Mouse (Mus musculus) B cell, adult 2 months (primary cell): Measurements from ENCODE around the gene Ptprs.

ENCODE experiments used
- DNase-seq, 2 experiments: peaks; one replicate each; pipeline ENCODE4 v3.0.0; 2022

The Ptprs gene

GRCm38 (mm10) chr17:56372109-56372508 lies 104.2 kb downstream of the Ptprs start:
- DNase-seq, result no peak

GRCm38 (mm10) chr17:56371029-56371660 lies 105.1 kb downstream of the Ptprs start:
- no peak for DNase-seq

DNA sequence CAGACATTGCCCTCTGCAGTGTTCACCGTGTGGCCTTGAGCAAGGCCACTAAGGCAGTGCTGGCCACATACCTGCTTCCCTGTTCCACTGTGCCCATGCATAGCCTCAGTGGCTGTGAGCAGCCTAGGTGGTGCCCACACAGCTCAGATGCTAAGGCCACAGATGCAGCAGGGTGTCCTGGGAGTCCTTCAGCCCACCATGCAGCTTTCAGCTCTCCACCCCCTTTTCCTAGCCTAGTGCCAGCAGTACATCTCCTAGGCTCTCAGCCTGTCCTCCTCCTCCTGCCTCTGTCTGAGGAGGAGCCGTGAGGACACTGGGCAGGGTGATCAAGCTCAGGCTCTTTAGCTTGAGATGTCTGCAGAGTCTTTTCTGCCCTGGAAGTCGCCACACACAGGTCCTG lies 106.2 kb downstream of the Ptprs start:
- DNase-seq, result no peak

DNA sequence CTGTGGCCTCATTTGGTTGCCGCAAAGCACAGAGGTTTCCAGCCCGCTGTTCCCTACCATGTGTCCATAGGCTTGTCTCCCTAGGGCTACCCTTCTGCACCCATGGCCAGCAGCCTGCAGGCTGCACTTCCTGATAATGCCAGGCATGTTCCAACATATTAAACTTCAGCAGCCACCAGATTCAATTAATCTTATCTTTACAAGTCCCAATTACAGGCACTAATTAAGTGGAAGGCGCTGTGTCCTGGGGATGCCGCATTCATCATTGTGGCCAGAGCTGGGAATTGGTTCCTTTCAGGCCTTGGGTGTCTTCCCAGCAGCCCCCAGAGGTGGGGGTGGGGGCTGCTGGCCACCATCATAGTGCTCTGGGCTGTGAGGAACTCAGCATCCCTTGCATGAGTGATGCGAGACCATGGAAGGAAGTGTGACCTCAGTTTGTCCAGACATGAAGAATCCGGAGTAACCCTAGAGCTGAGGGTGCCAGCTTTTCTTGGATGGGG lies 107.9 kb downstream of the Ptprs start:
- DNase-seq, result no peak

- DNase-seq, result no peak
Observed at GRCm38 (mm10) chr17:56365791-56366673, 110.3 kb downstream of the Ptprs start.
